Mouse (Mus musculus): ENCODE results near the gene Rcc1. TPM values are rescaled to one million over a fixed set of nuclear protein-coding genes. Genes with fewer than 3 reads are reported as not detected.
A peak's percentile ranks its signal among the peaks of the same experiment; 100 is the strongest.

The Rcc1 gene
- total and polyA plus RNA-seq, 3 experiments = 93.6 to 149 (median 148) TPM

- Histone ChIP-seq H3K9ac (ENCODE audit: insufficient read depth, low read depth) (no peak overlapping the region), H3K4me3 (replicated peaks in 1 of 3; ENCODE audit: low read depth in 2 of 3, low read length in 2 of 3, poor library complexity in 1 of 3) (no peak overlapping the region), H3K27me3 (replicated peaks) (no peaks in the 10 kb centered on the region), H3K4me2 (ENCODE audit: insufficient read depth, low read depth, poor library complexity, severe bottlenecking) (no peak overlapping the region), H3K79me2 (replicated peaks; ENCODE audit: control insufficient read depth, extremely low read depth, insufficient read depth, poor library complexity, severe bottlenecking) (no peaks in the 10 kb centered on the region), H3K9me3 (replicated peaks; ENCODE audit: low read length) (no peaks in the 10 kb centered on the region), H3K36me3 (replicated peaks in 1 of 2; ENCODE audit: control insufficient read depth in 1 of 2, insufficient read depth in 1 of 2, low read length in 1 of 2) (peaks cover 13 to 49% of the 10 kb centered on the region in 2 experiments), H3K4me1 (ENCODE audit: control insufficient read depth in 1 of 2, insufficient read depth in 2 of 2) (peaks cover 0 to 28% of the 10 kb centered on the region in 2 experiments; a peak in 2 of 4 replicates), H3K27ac (ENCODE audit: insufficient read depth, low read depth) (no peak overlapping the region)
- TF ChIP-seq UBTF (IDR thresholded peaks at IDR 0.05; ENCODE audit: low read depth, low read length) (no peak), MAX (IDR thresholded peaks at IDR 0.05; ENCODE audit: low read length) (no peak), ZNF384 (IDR thresholded peaks at IDR 0.05; ENCODE audit: low read depth, low read length) (no peak), PAX5 (IDR thresholded peaks at IDR 0.05; ENCODE audit: low read length) (no peak), E2F4 (IDR thresholded peaks at IDR 0.05; ENCODE audit: insufficient replicate concordance, low read depth, low read length) (no peak), USF1 (IDR thresholded peaks at IDR 0.05; ENCODE audit: low read depth, low read length) (no peak), MYC (IDR thresholded peaks at IDR 0.05; ENCODE audit: low read depth, low read length) (no peak), EP300 (IDR thresholded peaks at IDR 0.05; ENCODE audit: low read length) (no peak), CTCF (conservative IDR thresholded peaks at IDR 0.05 in 1 of 2, IDR thresholded peaks at IDR 0.05 in 1 of 2; ENCODE audit: low read depth in 2 of 2, low read length in 2 of 2) (no peak), USF2 (conservative IDR thresholded peaks at IDR 0.05; ENCODE audit: low read depth, low read length) (no peak), CHD2 (IDR thresholded peaks at IDR 0.05; ENCODE audit: low read length) (no peak), RCOR1 (conservative IDR thresholded peaks at IDR 0.05; ENCODE audit: low read depth, low read length) (no peak), CHD1 (IDR thresholded peaks at IDR 0.05; ENCODE audit: low read depth, low read length) (no peak), BHLHE40 (IDR thresholded peaks at IDR 0.05; ENCODE audit: low read depth, low read length) (no peak), SIN3A (IDR thresholded peaks at IDR 0.05; ENCODE audit: low read length) (no peak), HCFC1 (IDR thresholded peaks at IDR 0.05; ENCODE audit: low read depth, low read length) (no peak), MXI1 (IDR thresholded peaks at IDR 0.05; ENCODE audit: low read depth, low read length) (no peak), JUN (IDR thresholded peaks at IDR 0.05; ENCODE audit: insufficient read depth, low read depth, low read length) (no peak)
- DNase-seq (ENCODE audit: extremely low read depth) = no peak
- in situ Hi-C loops (cut with MboI; ENCODE audit: low pct_ligation_motif_present, low pct_unique_long_range_greater_than_20kb, low sequenced_read_pairs) (no loop called here), dilution Hi-C loops (cut with MboI; ENCODE audit: extremely low pct_ligation_motif_present, extremely low pct_unique_long_range_greater_than_20kb, low sequenced_read_pairs) (no loop called here)
These were observed 14.2 kb upstream of the Rcc1 start for GRCm38 (mm10) chr4:132367480-132368201.

GRCm38 (mm10) chr4:132365450-132366060, 12.2 kb upstream of the Rcc1 start:
- Histone ChIP-seq H3K36me3 (replicated peaks in 1 of 2; ENCODE audit: control insufficient read depth in 1 of 2, insufficient read depth in 1 of 2, low read length in 1 of 2) (peaks cover 16 to 48% of the 10 kb centered on the region in 2 experiments), H3K79me2 (replicated peaks; ENCODE audit: control insufficient read depth, extremely low read depth, insufficient read depth, poor library complexity, severe bottlenecking) (no peaks in the 10 kb centered on the region), H3K4me2 (ENCODE audit: insufficient read depth, low read depth, poor library complexity, severe bottlenecking) (no peak overlapping the region), H3K27me3 (replicated peaks) (no peaks in the 10 kb centered on the region), H3K9ac (ENCODE audit: insufficient read depth, low read depth) (no peak overlapping the region), H3K4me3 (replicated peaks in 1 of 3; ENCODE audit: low read depth in 2 of 3, low read length in 2 of 3, poor library complexity in 1 of 3) (no peak overlapping the region), H3K27ac (ENCODE audit: insufficient read depth, low read depth) (no peak overlapping the region), H3K9me3 (replicated peaks; ENCODE audit: low read length) (no peaks in the 10 kb centered on the region), H3K4me1 (ENCODE audit: control insufficient read depth in 1 of 2, insufficient read depth in 2 of 2) (peaks cover 0 to 35% of the 10 kb centered on the region in 2 experiments; a peak in 2 of 4 replicates)
- TF ChIP-seq POLR2A (IDR thresholded peaks at IDR 0.05; ENCODE audit: low read depth, low read length) (no peak), BHLHE40 (IDR thresholded peaks at IDR 0.05; ENCODE audit: low read depth, low read length) (peak; percentile 35), ETS1 (conservative IDR thresholded peaks at IDR 0.05; ENCODE audit: low read depth, low read length) (no peak; the same call in 1 of the 2 replicates)
- in situ Hi-C loops (cut with MboI; ENCODE audit: low pct_ligation_motif_present, low pct_unique_long_range_greater_than_20kb, low sequenced_read_pairs) (no loop called here), dilution Hi-C loops (cut with MboI; ENCODE audit: extremely low pct_ligation_motif_present, extremely low pct_unique_long_range_greater_than_20kb, low sequenced_read_pairs) (no loop called here)
- peak; percentile 21 for DNase-seq (ENCODE audit: extremely low read depth)

Data from CH12.LX (cell line).